8 mouse cellular contexts compared by ENCODE assay signal in the genomic region with DNA sequence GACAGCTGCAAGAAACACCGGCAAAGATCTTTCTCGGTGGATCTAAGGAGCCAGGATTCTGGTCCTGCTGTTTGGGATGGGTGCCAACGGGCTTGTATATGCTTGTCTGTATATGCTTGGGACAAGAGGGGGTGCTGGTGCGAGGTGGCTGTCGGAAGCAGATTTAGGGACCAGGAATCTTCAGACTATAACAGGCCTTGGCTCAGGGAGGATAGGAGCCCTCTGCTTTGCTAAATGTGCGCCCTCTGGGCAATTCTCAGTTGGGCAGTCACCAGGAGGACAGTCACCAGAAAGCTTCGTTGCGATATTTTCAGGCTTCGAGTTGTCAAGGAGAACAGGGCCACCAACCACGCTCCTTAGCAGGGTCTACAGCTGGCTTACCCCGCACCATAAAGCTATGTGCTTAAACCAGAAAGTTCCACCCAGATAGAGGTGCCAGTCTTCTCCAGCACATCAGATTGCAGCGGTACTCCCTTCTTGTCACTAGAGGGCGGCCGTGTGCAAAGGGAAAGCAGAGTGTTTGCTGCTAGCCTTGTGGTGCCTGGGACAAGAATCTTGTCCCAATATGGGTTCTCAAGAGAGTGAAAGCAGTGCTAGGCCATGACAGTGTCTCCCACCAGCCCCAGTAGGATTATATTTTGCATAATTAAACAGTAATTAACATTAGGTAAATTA. TPM values are rescaled to one million over a fixed set of nuclear protein-coding genes. Genes with fewer than 3 reads are reported as not detected.
DNase-seq lines count a peak whose midpoint lies in the region; ATAC-seq and TF ChIP-seq lines count a peak whose summit lies in the region.
"Had no signal": no experiment of that assay in that cellular context is flagged by ENCODE, and none has a peak within 500 bp of the region (broad histone marks: within the 10 kb centered on the region; RNA-seq: fewer than 3 reads in every experiment).

No protein-coding gene starts in this region.

- H3K4me2 ChIP-seq in forebrain, embryonic 13.5 days, result no peak overlapping the region

- H3K36me3 ChIP-seq in forebrain, embryonic 13.5 days (ENCODE audit: poor library complexity, severe bottlenecking), result no peaks in the 10 kb centered on the region

- H3K4me3 ChIP-seq in forebrain, embryonic 13.5 days, result no peak overlapping the region

- no peak overlapping the region for H3K9ac ChIP-seq in forebrain, embryonic 13.5 days

- WGBS in forebrain, embryonic 13.5 days, result 40% methylated on average over 14 of the region's 14 CpGs

- no peak overlapping the region for H3K27ac ChIP-seq in forebrain, embryonic 13.5 days
- H3K27ac ChIP-seq: macrophage had no signal

- ATAC-seq in Patski, result peak; percentile 81
- peak; percentile 77 for ATAC-seq in forebrain, embryonic 13.5 days
- ATAC-seq in megakaryocyte-erythroid progenitor cell, adult 5-6 weeks (replicated peaks; ENCODE audit: low FRiP score, low TSS enrichment, poor library complexity, severe bottlenecking), result peak; percentile 89

- no peak for DNase-seq in Patski (ENCODE audit: low read depth, low spot score)
- DNase-seq in c-Kit-positive CD71-positive TER-119-positive erythroid progenitor cells, embryonic 14.5 days (ENCODE audit: low spot score), result peak; percentile 78
- DNase-seq in induced T-regulatory cell, adult 2 months (ENCODE audit: low read depth), result peak; percentile 90
- DNase-seq in left cerebral cortex, adult 11 months (ENCODE audit: low spot score), result peak; percentile 63
- DNase-seq in right cerebral cortex, postnatal 4 days, result peak; percentile 68

- POLR2A ChIA-PET in Patski (lab: Charles Lee), result no interaction called here

- in situ Hi-C loops in Patski (cut with MboI; ENCODE audit: low pct_unique_long_range_greater_than_20kb), result no loop called here

- peak; percentile 93 for TF ChIP-seq CTCF in Patski (IDR thresholded peaks at IDR 0.05)

- CTCF ChIA-PET in Patski (lab: Charles Lee), result interaction anchor here (0.7 to 5.3 kb wide), 17 partner anchors 9 to 416 kb away, joined by 3 to 48 read pairs (median 4); a partner anchor contains a TSS

- H3K27me3 ChIP-seq in Patski, result no peaks in the 10 kb centered on the region
- H3K27me3 ChIP-seq in forebrain, embryonic 13.5 days, result no peaks in the 10 kb centered on the region

- H3K9me3 ChIP-seq in forebrain, embryonic 13.5 days (replicated peaks), result no peaks in the 10 kb centered on the region

- no peaks in the 10 kb centered on the region for H3K4me1 ChIP-seq in forebrain, embryonic 13.5 days

RNA-seq across cellular contexts. Expression of a gene that starts 12.5 kb away (rescaled TPM):
- 7.6 TPM for polyA plus RNA-seq in Patski (2021)
- 3.6 and 3.8 TPM in 2 replicates for polyA plus RNA-seq in forebrain, embryonic 13.5 days (2015; fragmentation: Nextera tagmentation; extraction: Ambion mirVana)
- not detected in 2 replicates for total RNA-seq in megakaryocyte-erythroid progenitor cell, adult 5-6 weeks (2014; fragmentation: Nextera tagmentation)
- total RNA-seq in megakaryocyte-erythroid progenitor cell, adult 5-6 weeks (2017), result not detected in 2 replicates
- polyA plus RNA-seq: macrophage had no signal

RNA-seq across cellular contexts. Expression of a gene that starts 13.4 kb away (rescaled TPM):
- polyA plus RNA-seq in Patski (2021), result 24.7 TPM
- 0.06 and 0.19 TPM in 2 replicates for polyA plus RNA-seq in forebrain, embryonic 13.5 days (2015; fragmentation: Nextera tagmentation; extraction: Ambion mirVana)
- not detected in 2 replicates for total RNA-seq in megakaryocyte-erythroid progenitor cell, adult 5-6 weeks (2014; fragmentation: Nextera tagmentation)
- not detected in 2 replicates for total RNA-seq in megakaryocyte-erythroid progenitor cell, adult 5-6 weeks (2017)

Comparison
In these comparisons a context has a peak if more than half of its experiments do, and no peak if none do; other contexts are left out.
1. RNA of a gene that starts 13.4 kb away (polyA plus RNA-seq): 24.7 TPM in Patski (single experiment); 0.06 to 0.19 TPM in forebrain, embryonic 13.5 days; every median in the first group is over 10 times any median in the second.
2. Peak in every context shown above with its lines, with median percentiles within 50 percentile points of each other: ATAC-seq.